Mouse (Mus musculus) lung, postnatal 25 days (tissue): ENCODE results near the gene Prl3d3.
"Not testable (repeated sequence)": the region's sequence is repeated elsewhere in the genome, so short reads cannot be mapped to it uniquely, and the experiment has no call there.

ENCODE experiments used
- DNase-seq: peaks from one replicate; pipeline ENCODE4 v3.0.0; 2022; ENCODE audit warnings: low spot score

The Prl3d3 gene

GRCm38 (mm10) chr13:27156490-27156889 lies at the start of gene Prl3d3:
TSS of gene Prl3d3 (plus strand) at chr13:27156790.
- DNase-seq, result not testable (repeated sequence)

GRCm38 (mm10) chr13:27121398-27121797 lies 35.2 kb upstream of the Prl3d3 start, which contains the start of gene Prl3d2:
TSS of gene Prl3d2 (plus strand) at chr13:27121698.
- DNase-seq, result not testable (repeated sequence)

GRCm38 (mm10) chr13:27148264-27148663 lies 8.3 kb upstream of the Prl3d3 start:
- DNase-seq, result no peak

- DNase-seq, result no peak
Observed at GRCm38 (mm10) chr13:27196359-27196758, 39.8 kb downstream of the Prl3d3 start, which contains the start of gene Prl3c1. TSS of gene Prl3c1 (plus strand) at chr13:27196659.
